Mouse (Mus musculus): ENCODE measurements around the gene Raver1.

DNA sequence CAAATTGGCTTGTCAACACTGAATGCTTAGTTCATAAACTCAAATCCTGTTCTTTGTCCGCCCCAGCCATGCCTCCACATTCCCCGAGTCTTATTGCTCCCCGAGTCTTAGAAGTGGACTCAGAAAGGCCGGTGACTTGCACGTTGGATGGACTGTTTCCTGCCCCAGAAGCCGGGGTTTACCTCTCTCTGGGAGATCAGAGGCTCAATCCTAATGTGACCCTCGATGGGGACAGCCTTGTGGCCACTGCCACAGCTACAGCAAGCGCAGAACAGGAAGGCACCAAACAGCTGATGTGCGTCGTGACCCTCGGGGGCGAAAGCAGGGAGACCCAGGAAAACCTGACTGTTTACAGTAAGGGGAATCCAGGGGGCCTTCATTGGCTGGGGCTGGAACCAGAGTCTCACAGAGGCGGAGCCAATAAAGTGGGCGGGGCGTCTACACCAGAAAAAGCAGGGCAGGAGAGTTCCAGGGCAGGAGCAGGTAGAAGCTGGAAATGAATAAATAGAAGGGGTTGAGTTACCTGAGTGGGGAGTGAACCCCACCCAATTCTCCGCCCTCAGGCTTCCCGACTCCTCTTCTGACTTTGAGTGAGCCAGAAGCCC, 57.2 kb downstream of the Raver1 start:
- TF ChIP-seq CTCF (IDR thresholded peaks at IDR 0.05; ENCODE audit: insufficient read depth, low read depth, low read length) (0 out of 2 replicates have a peak, but pooled peaks have one; percentile 8), POLR2A (IDR thresholded peaks at IDR 0.05; ENCODE audit: insufficient read depth, low read depth, low read length) (no peak)
